Mouse (Mus musculus): Measurements from ENCODE around the gene Nrxn2. TPM values are rescaled to one million over a fixed set of nuclear protein-coding genes. Genes with fewer than 3 reads are reported as not detected.

Gene Nrxn2
- polyA plus RNA-seq, 1 experiment, result 7.0 TPM

GRCm38 (mm10) chr19:6538546-6538945 lies 120.0 kb downstream of the Nrxn2 start:
- Histone ChIP-seq H3K27me3 (ENCODE audit: control insufficient read depth, insufficient read depth, low read length, poor library complexity, severe bottlenecking) (no peaks in the 10 kb centered on the region), H3K36me3 (ENCODE audit: control insufficient read depth, insufficient read depth, low read length, poor library complexity, severe bottlenecking) (no peaks in the 10 kb centered on the region), H3K9ac (ENCODE audit: low read depth, poor library complexity, severe bottlenecking) (no peak overlapping the region), H3K9me3 (replicated peaks; ENCODE audit: control insufficient read depth, insufficient read depth, low read length, poor library complexity, severe bottlenecking) (no peaks in the 10 kb centered on the region), H3K4me1 (ENCODE audit: control insufficient read depth, insufficient read depth, low read length) (peaks cover 4% of the 10 kb centered on the region), H3K27ac (ENCODE audit: insufficient read depth, low read length) (no peak overlapping the region), H3K4me3 (ENCODE audit: low read depth, low read length) (no peak overlapping the region)
- TF ChIP-seq CTCF (IDR thresholded peaks at IDR 0.05; ENCODE audit: low read depth, low read length), result no peak
- TF ChIP-seq EP300 (IDR thresholded peaks at IDR 0.05; ENCODE audit: insufficient read depth, low read depth, low read length), result no peak
- no peak for TF ChIP-seq POLR2A (IDR thresholded peaks at IDR 0.05; ENCODE audit: insufficient read depth, low read length)

GRCm38 (mm10) chr19:6539592-6539991 lies 121.1 kb downstream of the Nrxn2 start:
- Histone ChIP-seq H3K27ac (ENCODE audit: insufficient read depth, low read length) (no peak overlapping the region), H3K4me3 (ENCODE audit: low read depth, low read length) (no peak overlapping the region)
- no peak for TF ChIP-seq CTCF (IDR thresholded peaks at IDR 0.05; ENCODE audit: low read depth, low read length)
- TF ChIP-seq POLR2A (IDR thresholded peaks at IDR 0.05; ENCODE audit: insufficient read depth, low read length), result no peak

GRCm38 (mm10) chr19:6540191-6540590 lies 121.7 kb downstream of the Nrxn2 start:
- Histone ChIP-seq H3K9me3 (replicated peaks; ENCODE audit: control insufficient read depth, insufficient read depth, low read length, poor library complexity, severe bottlenecking) (no peaks in the 10 kb centered on the region), H3K27ac (ENCODE audit: insufficient read depth, low read length) (no peak overlapping the region), H3K36me3 (ENCODE audit: control insufficient read depth, insufficient read depth, low read length, poor library complexity, severe bottlenecking) (no peaks in the 10 kb centered on the region), H3K4me1 (ENCODE audit: control insufficient read depth, insufficient read depth, low read length) (peaks cover 4% of the 10 kb centered on the region), H3K4me3 (ENCODE audit: low read depth, low read length) (no peak overlapping the region), H3K9ac (ENCODE audit: low read depth, poor library complexity, severe bottlenecking) (no peak overlapping the region), H3K27me3 (ENCODE audit: control insufficient read depth, insufficient read depth, low read length, poor library complexity, severe bottlenecking) (no peaks in the 10 kb centered on the region)
- no peak for TF ChIP-seq POLR2A (IDR thresholded peaks at IDR 0.05; ENCODE audit: insufficient read depth, low read length)
- no peak for TF ChIP-seq EP300 (IDR thresholded peaks at IDR 0.05; ENCODE audit: insufficient read depth, low read depth, low read length)
- TF ChIP-seq CTCF (IDR thresholded peaks at IDR 0.05; ENCODE audit: low read depth, low read length), result no peak

More at GRCm38 (mm10) chr19:6539592-6539991, 121.1 kb downstream of the Nrxn2 start:
- Histone ChIP-seq H3K36me3 (ENCODE audit: control insufficient read depth, insufficient read depth, low read length, poor library complexity, severe bottlenecking) (no peaks in the 10 kb centered on the region), H3K9ac (ENCODE audit: low read depth, poor library complexity, severe bottlenecking) (no peak overlapping the region), H3K9me3 (replicated peaks; ENCODE audit: control insufficient read depth, insufficient read depth, low read length, poor library complexity, severe bottlenecking) (no peaks in the 10 kb centered on the region), H3K4me1 (ENCODE audit: control insufficient read depth, insufficient read depth, low read length) (peaks cover 4% of the 10 kb centered on the region), H3K27me3 (ENCODE audit: control insufficient read depth, insufficient read depth, low read length, poor library complexity, severe bottlenecking) (no peaks in the 10 kb centered on the region)

GRCm38 (mm10) chr19:6541521-6541920 lies 123.0 kb downstream of the Nrxn2 start:
- no peak overlapping the region for H3K4me3 ChIP-seq (ENCODE audit: low read depth, low read length)
- no peak overlapping the region for H3K9ac ChIP-seq (ENCODE audit: low read depth, poor library complexity, severe bottlenecking)
- TF ChIP-seq POLR2A (IDR thresholded peaks at IDR 0.05; ENCODE audit: insufficient read depth, low read length) (no peak), EP300 (IDR thresholded peaks at IDR 0.05; ENCODE audit: insufficient read depth, low read depth, low read length) (no peak), CTCF (IDR thresholded peaks at IDR 0.05; ENCODE audit: low read depth, low read length) (no peak)
- H3K36me3 ChIP-seq (ENCODE audit: control insufficient read depth, insufficient read depth, low read length, poor library complexity, severe bottlenecking), result no peaks in the 10 kb centered on the region
- no peak overlapping the region for H3K27ac ChIP-seq (ENCODE audit: insufficient read depth, low read length)
- no peaks in the 10 kb centered on the region for H3K27me3 ChIP-seq (ENCODE audit: control insufficient read depth, insufficient read depth, low read length, poor library complexity, severe bottlenecking)
- no peaks in the 10 kb centered on the region for H3K9me3 ChIP-seq (replicated peaks; ENCODE audit: control insufficient read depth, insufficient read depth, low read length, poor library complexity, severe bottlenecking)
- peaks cover 4% of the 10 kb centered on the region for H3K4me1 ChIP-seq (ENCODE audit: control insufficient read depth, insufficient read depth, low read length)

- no peak for TF ChIP-seq CTCF (IDR thresholded peaks at IDR 0.05; ENCODE audit: low read depth, low read length)
- H3K36me3 ChIP-seq (ENCODE audit: control insufficient read depth, insufficient read depth, low read length, poor library complexity, severe bottlenecking), result no peaks in the 10 kb centered on the region
- no peak within 1 kb of the TSS for H3K9ac ChIP-seq (ENCODE audit: low read depth, poor library complexity, severe bottlenecking)
- H3K27ac ChIP-seq (ENCODE audit: insufficient read depth, low read length), result no peak within 1 kb of the TSS
- H3K9me3 ChIP-seq (replicated peaks; ENCODE audit: control insufficient read depth, insufficient read depth, low read length, poor library complexity, severe bottlenecking), result no peaks in the 10 kb centered on the region
- no peak within 1 kb of the TSS for H3K4me3 ChIP-seq (ENCODE audit: low read depth, low read length)
- no peaks in the 10 kb centered on the region for H3K27me3 ChIP-seq (ENCODE audit: control insufficient read depth, insufficient read depth, low read length, poor library complexity, severe bottlenecking)
- peaks cover 4% of the 10 kb centered on the region for H3K4me1 ChIP-seq (ENCODE audit: control insufficient read depth, insufficient read depth, low read length)
These were observed 124.0 kb downstream of the Nrxn2 start, which contains the start of gene Slc22a12 for GRCm38 (mm10) chr19:6542367-6543034. Slc22a12 (minus strand) TSS chr19:6543032.

GRCm38 (mm10) chr19:6543035-6543383 lies 124.5 kb downstream of the Nrxn2 start:
- Histone ChIP-seq H3K4me3 (ENCODE audit: low read depth, low read length) (no peak overlapping the region), H3K9me3 (replicated peaks; ENCODE audit: control insufficient read depth, insufficient read depth, low read length, poor library complexity, severe bottlenecking) (no peaks in the 10 kb centered on the region), H3K4me1 (ENCODE audit: control insufficient read depth, insufficient read depth, low read length) (peaks cover 4% of the 10 kb centered on the region), H3K9ac (ENCODE audit: low read depth, poor library complexity, severe bottlenecking) (no peak overlapping the region), H3K27ac (ENCODE audit: insufficient read depth, low read length) (no peak overlapping the region), H3K27me3 (ENCODE audit: control insufficient read depth, insufficient read depth, low read length, poor library complexity, severe bottlenecking) (no peaks in the 10 kb centered on the region), H3K36me3 (ENCODE audit: control insufficient read depth, insufficient read depth, low read length, poor library complexity, severe bottlenecking) (no peaks in the 10 kb centered on the region)
- TF ChIP-seq CTCF (IDR thresholded peaks at IDR 0.05; ENCODE audit: low read depth, low read length), result no peak
- TF ChIP-seq POLR2A (IDR thresholded peaks at IDR 0.05; ENCODE audit: insufficient read depth, low read length), result no peak
- TF ChIP-seq EP300 (IDR thresholded peaks at IDR 0.05; ENCODE audit: insufficient read depth, low read depth, low read length), result no peak

Measured in ES-Bruce4 (cell line).